Mouse (Mus musculus) layer of hippocampus, postnatal 10 days (tissue): Measurements from ENCODE around the gene Dnajc1. TPM values are rescaled to one million over a fixed set of nuclear protein-coding genes. Genes with fewer than 3 reads are reported as not detected.

Source experiments
- DNase-seq, 2 experiments: peaks; one replicate each; pipeline ENCODE4 v3.0.0; 2021; ENCODE audit warnings: low spot score in 2 of 2
- total RNA-seq, 2 experiments: library from RNA; stranded (reverse); gene quantifications; 2 replicates each; pipeline ENCODE4 v1.2.3; 2021

Gene Dnajc1
- total RNA-seq, 2 experiments from 2014 or later = 15.7 to 22.2 TPM

DNA sequence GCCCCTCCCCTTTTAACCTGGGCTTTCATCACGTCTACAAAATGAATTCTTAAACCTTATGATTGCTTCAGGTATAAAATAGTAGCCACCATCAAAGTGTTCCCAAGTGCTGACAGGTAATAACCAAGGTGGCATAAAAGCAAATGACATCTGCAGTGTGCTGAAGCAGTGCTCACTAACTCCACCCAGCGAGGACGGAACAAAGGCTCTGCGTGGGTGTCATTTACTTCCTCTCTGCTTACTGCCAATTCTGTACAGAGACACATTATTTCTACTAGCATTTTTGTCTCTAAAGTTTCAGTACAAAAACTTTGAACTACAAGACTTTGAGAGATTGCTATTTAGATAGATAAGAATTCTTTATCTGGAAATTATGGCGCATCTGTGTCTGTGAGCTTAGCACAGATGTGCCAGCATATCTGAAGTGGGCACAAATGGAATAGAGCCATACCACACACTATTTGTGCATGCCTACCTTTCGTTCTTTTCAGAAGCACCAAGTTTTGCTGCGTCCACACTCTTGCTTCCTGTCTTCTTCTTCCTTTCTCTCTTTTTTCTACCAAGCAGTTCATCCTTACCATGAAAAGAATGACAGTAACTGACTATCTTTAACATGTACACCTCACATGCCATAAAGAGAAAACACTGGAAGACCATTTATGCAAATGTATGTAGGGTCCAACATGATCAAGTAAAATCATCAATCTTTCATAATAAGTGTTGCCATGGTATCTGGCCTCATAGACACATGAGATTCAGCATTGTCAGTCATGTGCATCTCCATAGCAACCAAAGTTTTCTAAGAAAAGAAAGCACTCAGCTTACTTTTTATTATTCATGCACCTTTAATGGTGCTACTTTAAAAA is 85.0 kb downstream of the Dnajc1 start:
- DNase-seq = no peak

DNA sequence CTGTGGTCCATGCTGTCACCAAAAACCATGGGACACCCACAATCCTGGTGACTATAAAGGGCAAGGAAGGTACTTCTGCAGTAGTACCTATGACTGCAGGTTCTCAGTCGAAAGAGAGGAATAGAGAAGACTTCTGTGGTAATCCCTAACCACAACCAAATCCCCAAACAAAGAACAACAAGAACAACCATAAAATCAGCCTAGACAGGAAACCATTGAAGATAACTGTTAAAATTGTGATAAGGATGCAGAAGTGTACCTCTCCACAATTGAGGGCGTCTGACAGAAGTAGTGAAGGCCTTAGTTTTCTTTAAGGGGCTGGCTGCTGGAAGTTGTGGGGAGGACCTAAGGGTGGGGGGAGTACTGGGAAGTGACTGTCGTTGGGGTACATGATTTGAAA is 91.7 kb downstream of the Dnajc1 start:
- no peak for DNase-seq

DNA sequence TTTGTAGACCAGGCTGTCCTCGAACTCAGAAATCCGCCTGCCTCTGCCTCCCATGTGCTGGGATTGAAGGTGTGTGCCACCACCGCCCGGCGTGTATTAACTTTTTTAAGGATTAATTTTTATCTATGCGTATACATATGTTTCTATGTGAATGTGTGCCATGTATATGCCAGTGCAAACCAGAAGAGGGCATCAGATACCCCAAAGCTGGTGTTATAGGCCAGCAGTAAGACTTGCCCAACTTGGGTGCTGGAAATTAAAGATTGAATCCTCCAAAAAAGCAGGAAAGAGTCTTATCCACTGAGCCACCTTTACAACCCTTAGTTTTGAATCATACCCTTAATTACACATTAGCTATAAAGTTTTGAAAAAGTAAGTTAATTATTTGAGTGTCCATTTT is 107.5 kb downstream of the Dnajc1 start:
- DNase-seq = no peak

GRCm38 (mm10) chr2:18265736-18266135 is 126.9 kb downstream of the Dnajc1 start:
- no peak for DNase-seq

- DNase-seq = no peak
Observed at GRCm38 (mm10) chr2:18264579-18264978, 128.1 kb downstream of the Dnajc1 start.

DNA sequence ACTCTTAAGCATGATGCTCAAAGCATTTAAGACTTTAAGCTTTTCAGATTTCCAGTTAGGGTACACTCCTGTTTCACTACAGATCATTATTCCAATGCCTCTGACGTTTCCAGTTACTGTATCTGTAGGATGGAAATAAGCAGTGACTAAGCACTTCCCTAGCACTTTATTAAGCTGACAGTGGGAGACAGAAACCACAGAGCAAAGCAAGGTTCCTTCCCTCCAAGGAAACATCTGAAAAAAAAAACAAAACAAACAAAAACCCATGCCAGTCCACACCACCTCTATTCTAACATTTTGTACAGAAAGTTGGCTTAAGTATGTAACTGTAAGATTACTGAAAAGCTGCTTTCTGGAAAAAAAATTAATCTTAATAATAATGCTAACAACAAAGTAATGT is 130.3 kb downstream of the Dnajc1 start:
- no peak for DNase-seq

DNA sequence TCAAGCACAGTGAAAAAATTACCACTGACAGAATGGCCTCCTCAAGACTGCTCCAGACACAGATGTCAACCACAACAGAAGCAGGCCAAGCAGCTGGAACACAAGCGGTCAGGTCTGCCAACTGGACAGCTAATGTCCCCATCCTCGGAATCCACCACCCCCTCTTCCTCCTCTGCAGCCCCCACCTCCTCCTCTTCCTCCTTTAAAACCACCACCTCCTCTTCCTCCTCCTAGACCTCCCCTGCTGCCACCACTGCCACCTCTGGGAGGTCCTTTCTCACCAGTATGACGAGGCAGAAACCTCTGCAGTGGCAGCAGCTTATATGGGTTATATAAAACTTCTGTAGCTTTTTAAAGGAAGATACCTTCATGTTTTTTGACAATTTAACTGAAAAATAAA is 143.4 kb downstream of the Dnajc1 start:
- DNase-seq = no peak

GRCm38 (mm10) chr2:18235524-18235923 is 157.1 kb downstream of the Dnajc1 start:
- DNase-seq = no peak

GRCm38 (mm10) chr2:18232883-18233567 is 159.6 kb downstream of the Dnajc1 start:
- DNase-seq = no peak

DNA sequence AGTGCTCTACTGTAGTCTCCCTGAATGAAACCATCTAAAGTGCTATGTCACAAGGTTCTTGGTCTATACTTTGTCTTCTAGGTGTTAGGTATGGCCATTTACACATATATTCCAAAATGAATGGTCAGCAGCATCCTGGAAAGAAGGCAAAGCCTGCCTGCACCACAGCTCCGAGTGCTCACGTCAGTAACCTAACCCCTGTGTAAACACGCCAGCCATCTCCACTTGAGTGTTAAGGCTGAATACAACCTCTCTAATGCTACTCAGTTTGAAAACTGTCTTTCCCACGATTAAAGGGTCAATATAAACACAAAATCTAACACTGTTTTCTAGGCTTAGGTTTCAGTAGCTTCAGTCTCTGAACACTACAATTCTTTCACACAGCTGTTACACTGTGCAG is 161.5 kb downstream of the Dnajc1 start:
- DNase-seq = no peak

- no peak for DNase-seq
Observed at GRCm38 (mm10) chr2:18229279-18229678, 163.4 kb downstream of the Dnajc1 start.

DNA sequence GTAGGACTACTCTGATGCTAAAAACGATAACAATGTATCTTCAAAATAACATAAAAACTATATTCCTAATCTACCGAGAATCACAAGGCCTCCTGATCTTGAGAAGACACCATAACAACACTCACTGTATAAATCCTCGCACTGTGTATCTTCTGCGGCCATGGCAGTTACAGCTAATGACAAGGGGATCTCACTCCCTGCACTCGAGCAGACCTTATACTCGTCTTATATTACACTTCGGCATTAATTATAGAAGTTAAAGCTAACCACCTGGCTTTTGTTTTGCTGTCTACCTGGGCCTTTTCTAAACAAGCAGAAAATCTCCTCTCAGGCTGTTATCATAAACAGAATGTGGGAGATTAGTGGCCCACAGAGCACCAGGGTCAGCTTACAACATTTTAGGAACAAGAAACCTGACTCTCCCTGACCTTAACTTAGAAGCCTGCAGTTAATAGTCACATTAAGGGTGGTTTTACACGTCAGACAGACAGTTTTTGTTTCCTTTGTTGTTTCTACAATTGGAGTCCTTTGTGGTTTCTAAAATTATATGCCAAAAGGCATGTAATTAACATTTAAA is 164.1 kb downstream of the Dnajc1 start:
- DNase-seq = no peak

GRCm38 (mm10) chr2:18219569-18219968 is 173.1 kb downstream of the Dnajc1 start:
- DNase-seq = no peak

DNA sequence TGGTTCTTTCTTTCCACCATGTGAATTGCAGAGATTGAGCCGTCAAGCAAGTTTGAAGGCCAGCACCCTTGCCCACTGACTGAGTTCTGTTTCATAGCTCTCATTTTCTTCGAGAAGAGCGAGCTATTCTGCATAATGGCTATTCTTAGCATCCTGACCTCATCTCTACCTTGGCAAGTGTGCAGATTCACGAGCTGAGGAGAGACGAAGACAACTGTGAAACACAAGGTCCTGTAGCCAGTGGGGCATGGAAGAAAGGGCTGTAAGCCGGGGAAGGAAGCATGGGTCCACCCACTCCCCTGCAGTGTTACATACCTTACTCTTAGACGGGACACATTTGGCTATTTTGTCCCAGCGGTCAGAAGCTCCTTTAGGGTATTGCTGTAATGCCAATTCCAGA is 173.5 kb downstream of the Dnajc1 start:
- no peak for DNase-seq

DNA sequence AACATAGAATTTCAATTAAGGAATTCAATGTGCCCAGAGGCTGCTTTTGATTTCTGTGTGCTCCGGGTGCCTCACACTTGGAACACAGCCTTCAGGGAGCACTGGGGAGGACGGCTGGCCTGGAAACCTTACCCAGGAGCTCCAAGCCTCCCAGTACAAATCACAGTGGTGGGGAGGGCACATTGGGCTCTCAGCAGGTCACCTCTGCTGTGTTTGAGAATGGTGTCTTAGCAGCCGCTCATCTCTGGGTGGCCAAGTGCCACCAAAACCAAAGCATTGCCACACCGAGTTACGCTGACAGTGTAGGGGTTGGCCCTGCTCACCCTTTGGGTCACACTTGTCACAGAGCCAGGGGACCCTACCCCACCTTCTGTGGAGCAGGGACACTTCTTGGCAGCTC is 174.1 kb downstream of the Dnajc1 start:
- DNase-seq = no peak

- DNase-seq = peak in 1 of 2 experiments; percentile 38
Observed at GRCm38 (mm10) chr2:18217867-18218266, 174.8 kb downstream of the Dnajc1 start.

- no peak for DNase-seq
Observed at GRCm38 (mm10) chr2:18214031-18214430, 178.6 kb downstream of the Dnajc1 start.

GRCm38 (mm10) chr2:18209948-18210347 is 182.7 kb downstream of the Dnajc1 start:
- no peak for DNase-seq

- no peak for DNase-seq
Observed at GRCm38 (mm10) chr2:18209211-18209823, 183.3 kb downstream of the Dnajc1 start.

- DNase-seq = no peak
Observed at GRCm38 (mm10) chr2:18208578-18208977, 184.1 kb downstream of the Dnajc1 start.

DNA sequence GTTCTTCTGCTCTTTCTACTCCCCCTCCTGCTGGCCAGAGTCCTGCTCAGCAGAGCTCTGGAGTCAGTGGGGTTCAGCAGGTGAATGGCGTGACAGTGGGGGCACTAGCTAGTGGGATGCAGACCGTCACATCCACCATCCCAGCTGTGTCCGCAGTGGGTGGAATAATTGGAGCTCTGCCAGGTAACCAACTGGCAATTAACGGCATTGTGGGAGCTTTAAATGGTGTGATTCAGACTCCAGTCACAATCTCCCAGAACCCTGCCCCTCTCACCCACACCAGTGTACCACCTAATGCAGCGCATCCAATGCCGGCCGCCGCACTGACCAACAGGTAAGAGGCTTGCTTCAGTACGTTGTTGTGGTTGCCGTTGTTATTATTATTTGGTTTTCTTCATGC is 185.8 kb downstream of the Dnajc1 start:
- peak in 1 of 2 experiments; percentile 47 for DNase-seq

DNA sequence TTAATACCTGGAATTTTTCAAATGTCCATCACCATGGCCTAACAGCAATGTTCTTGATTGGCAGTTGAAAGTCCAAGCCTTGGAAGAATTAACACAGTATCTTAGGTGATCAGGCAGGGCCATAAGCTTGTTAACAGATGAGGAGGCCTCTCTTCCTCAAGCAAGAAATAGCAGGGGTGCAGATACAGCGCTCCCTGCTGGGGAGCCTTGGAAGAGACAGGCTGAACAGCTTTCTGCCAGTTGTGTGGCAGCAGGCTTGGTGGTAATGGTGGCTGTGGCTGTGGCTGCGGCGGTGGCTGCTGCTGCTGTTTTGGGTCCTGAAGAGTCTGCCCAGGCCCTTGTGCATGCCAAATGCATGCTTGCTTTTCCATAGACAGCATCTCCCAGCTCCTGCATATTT is 187.5 kb downstream of the Dnajc1 start:
- DNase-seq = peak; percentile 66 to 68
